Mouse (Mus musculus) monocyte, adult 2 months (primary cell): Measurements from ENCODE around the gene Dhrs1.

Experiments used
- DNase-seq, 2 experiments: peaks; one replicate each; pipeline ENCODE4 v3.0.0; 2022; ENCODE audit warnings: low spot score in 2 of 2, low read depth in 1 of 2

The Dhrs1 gene

GRCm38 (mm10) chr14:55745180-55745860, at the start of gene Dhrs1, which contains the start of gene Nop9:
TSS of gene Dhrs1 (minus strand) at chr14:55745690.
TSS of gene Nop9 (plus strand) at chr14:55745693.
- peak; percentile 56 to 81 for DNase-seq

DNA sequence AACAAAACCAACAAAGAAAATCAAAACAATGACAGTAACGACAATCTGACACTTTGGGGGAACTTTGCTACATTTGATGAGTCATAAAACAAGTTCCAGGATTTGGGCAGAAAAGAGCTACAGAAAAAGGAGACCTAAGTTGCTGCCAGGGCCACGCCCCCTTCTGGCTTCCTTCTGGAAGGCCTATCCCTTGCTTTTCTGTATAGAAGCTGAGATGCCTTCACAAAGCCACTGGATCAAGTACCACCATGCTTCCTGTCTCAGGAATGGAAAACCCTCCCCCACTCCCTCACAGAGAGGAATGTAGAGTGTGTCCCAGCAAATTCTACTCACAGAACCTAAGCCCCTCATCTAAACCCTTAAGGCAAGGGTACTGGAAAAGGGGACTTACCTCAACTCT, 48.5 kb upstream of the Dhrs1 start:
- DNase-seq: no peak

GRCm38 (mm10) chr14:55793461-55793860, 48.0 kb upstream of the Dhrs1 start:
- no peak for DNase-seq

DNA sequence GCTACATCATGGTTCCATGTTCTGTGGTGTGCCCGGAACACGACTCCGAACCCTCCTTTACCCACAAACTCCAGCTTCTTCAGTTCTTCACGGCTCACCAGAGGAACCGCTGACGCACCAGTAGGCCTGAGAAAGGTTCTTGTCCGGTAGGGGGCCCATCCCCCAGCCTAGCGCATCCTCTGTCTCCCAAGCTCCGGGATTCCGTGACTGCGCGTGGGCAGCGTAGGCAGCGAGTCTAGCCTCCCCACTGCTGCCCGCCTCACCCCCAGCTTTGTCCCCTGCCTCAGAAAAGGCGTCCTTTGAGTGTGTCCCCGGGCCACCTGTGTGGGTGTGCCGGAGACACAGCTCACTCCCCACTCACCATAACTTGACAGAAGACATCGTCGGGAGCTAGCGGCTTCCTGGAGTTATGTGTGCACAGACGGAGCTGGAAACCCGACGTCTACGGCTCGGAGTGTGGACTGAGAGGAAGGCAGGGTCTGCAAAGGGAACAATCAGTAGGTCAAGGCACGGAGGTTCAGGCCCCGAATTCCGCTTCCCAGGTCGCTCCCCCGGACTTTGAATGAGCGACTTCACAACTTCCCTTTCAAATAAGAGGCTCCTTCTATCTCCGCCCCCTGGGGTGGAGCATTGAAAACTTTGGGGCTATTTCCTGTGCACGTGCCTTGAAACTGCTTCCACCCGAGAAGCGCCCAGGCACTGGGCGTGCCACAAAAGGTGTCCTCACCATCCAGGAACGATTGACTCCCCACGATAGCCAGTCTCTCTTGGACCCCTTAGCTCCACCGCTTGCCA, 43.0 kb upstream of the Dhrs1 start, which contains the start of gene Ripk3:
TSS of gene Ripk3 (minus strand) at position 610 of the 795 bp plus-strand sequence.
- DNase-seq: peak in 1 of 2 experiments; percentile 58

DNA sequence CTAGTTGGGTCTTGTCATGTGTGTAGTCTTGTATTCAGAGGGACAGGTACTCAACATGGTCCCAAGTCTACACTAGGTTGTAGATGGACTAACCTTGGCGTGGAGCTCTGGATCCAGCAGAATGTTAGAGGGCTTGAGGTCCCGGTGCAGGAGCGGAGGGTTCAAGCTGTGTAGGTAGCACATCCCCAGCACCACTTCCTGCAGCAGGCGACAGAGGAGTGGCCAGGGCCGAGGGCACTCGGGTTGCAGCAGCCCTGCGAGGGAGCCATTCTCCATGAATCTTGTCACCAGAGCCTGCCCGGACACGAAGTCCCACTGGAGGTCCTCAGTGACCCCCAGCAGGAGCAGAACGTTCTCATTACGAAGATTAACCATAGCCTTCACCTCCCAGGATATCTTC, 42.2 kb upstream of the Dhrs1 start:
- DNase-seq: peak in 1 of 2 experiments; percentile 1

- DNase-seq: no peak
Measured at GRCm38 (mm10) chr14:55785195-55785594, 39.7 kb upstream of the Dhrs1 start.

DNA sequence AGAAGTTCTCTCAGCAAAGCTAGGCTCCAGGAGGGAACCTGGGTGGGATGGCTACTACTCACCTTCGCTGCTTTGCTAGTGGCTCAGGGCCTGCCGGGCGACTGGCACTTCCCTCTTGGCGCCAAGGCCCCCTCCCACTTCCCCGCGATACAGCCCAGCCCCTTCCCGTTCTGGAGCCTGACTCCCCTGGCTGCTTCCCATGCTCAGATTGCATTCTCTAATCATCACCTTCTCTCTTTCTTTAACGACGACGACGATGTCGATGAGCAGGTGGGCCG, 38.4 kb upstream of the Dhrs1 start, which contains the start of gene Adcy4:
TSS of gene Adcy4 (minus strand) at position 138 of the 278 bp plus-strand sequence.
- DNase-seq: no peak

DNA sequence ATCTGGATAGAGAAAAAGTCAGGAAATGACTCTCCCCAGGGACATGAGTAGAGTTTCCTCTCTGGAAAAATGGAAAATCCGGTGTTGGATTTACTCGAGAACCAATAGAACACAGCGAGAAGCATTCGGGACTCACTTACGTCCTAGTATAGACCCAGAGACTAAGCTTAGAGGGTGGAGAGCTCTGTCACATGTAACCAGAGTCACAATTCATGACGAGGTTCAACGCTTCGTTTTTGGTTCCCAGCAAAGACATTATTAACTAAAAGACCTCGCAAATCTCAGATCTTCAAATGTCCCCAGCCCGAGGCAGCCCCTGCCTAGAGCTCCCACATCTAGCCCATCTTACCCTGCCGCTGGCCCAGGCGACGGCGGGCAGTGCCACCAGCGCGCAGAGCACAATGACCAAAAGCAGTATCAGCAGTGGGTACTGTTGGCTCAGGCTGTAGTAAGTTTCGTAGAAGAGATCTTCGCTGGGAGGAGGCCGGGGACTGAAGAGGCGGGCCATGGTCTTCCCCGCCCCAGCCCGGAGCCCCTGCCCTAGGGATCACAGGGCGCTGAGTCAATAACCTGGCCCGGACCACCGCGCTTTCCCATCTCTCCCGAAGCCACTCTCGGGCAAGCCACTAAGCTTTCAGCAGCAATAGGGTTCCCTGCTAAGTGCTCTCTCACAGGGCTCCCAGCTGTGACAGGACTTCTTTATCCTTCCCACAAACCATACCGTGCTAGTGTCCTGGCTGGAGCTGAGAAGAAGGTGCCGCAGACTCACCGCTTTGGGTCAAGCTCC, 37.9 kb upstream of the Dhrs1 start:
- no peak for DNase-seq

- DNase-seq: no peak
Measured at GRCm38 (mm10) chr14:55782361-55782960, 37.0 kb upstream of the Dhrs1 start.

- peak in 1 of 2 experiments; percentile 40 for DNase-seq
Measured at GRCm38 (mm10) chr14:55781310-55781709, 35.8 kb upstream of the Dhrs1 start.

GRCm38 (mm10) chr14:55780736-55781135, 35.2 kb upstream of the Dhrs1 start:
- no peak for DNase-seq

- peak in 1 of 2 experiments; percentile 1 for DNase-seq
Measured at GRCm38 (mm10) chr14:55779656-55780055, 34.2 kb upstream of the Dhrs1 start.

- DNase-seq: no peak
Measured at GRCm38 (mm10) chr14:55778686-55779085, 33.2 kb upstream of the Dhrs1 start.

DNA sequence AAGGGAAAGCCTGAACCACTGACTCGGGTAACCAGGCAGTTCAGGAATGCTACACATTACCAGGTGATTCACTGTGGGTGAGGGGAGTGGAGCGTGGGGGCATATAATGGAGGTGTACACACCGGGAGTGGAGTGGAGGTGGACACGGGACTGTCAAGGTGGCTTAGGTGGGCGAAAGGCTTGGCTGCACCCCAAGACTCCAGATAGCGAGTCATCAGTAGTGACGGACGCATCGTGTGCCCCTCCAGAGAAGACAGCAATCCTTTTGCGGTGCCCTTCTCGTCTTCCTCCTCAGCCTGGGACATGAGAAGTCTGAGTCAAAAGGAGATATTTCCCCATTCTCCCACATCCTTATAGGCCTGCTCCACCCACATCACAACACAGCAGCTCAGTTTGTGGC, 32.3 kb upstream of the Dhrs1 start:
- DNase-seq: no peak

GRCm38 (mm10) chr14:55777176-55777575, 31.7 kb upstream of the Dhrs1 start:
- no peak for DNase-seq

GRCm38 (mm10) chr14:55776711-55777110, 31.2 kb upstream of the Dhrs1 start:
- no peak for DNase-seq

DNA sequence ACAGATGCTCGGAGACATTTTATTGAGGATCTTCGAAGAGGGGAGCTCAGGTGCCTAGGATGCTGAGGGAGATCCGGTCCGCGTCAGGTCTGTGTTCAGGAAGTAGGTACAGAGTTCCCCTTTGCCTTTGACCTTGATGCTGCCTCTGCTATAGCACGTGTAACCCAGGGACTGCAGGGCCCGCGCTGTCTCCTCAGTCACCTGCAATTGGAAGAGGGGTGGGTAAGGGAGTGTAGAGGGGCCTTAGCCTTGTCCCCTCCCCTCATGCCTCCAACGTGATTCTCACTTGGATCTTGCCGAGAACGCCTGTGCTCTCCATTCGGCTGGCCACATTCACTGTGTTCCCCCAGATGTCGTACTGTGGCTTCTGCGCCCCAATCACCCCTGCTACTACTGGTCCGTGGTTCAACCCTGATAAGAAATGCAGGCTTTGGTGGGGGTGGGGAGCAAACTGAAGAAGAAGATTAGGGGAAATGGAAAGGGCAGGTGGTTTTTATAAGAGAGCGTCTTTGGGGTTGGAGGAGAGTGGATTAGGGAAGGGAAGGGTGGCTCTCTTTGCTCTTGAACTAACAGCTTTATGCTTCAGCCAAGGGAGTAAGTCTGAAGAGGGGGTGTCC, 23.7 kb upstream of the Dhrs1 start:
- no peak for DNase-seq

- DNase-seq: no peak
Measured at GRCm38 (mm10) chr14:55768555-55768954, 23.1 kb upstream of the Dhrs1 start.

DNA sequence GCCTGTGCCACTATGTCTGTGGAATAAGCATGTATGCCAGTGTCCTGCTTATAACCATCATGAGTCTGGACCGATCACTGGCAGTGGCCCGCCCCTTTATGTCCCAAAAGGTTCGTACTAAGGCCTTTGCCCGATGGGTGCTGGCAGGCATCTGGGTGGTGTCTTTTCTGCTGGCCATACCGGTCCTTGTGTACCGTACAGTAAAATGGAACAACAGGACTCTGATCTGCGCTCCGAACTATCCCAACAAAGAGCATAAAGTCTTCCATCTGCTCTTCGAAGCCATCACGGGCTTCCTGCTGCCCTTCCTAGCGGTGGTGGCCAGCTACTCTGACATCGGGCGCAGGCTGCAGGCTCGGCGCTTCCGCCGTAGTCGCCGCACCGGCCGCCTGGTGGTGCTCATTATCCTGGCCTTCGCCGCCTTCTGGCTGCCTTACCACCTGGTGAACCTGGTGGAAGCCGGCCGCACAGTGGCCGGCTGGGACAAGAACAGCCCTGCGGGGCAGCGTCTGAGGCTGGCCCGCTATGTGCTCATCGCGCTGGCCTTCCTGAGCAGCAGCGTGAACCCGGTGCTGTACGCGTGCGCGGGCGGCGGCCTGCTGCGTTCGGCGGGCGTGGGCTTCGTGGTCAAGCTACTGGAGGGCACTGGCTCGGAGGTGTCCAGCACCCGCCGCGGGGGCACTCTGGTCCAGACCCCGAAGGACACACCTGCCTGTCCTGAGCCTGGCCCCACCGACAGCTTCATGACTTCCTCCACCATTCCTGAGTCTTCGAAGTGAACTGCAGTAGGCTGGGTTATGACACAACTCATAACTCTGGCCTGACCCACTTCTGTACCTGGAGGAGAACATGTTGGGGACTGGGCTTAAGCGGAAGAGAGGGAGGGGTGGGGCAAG, 22.3 kb upstream of the Dhrs1 start:
- no peak for DNase-seq

- no peak for DNase-seq
Measured at GRCm38 (mm10) chr14:55765696-55766095, 20.2 kb upstream of the Dhrs1 start, which contains the start of gene Ltb4r1. TSS of gene Ltb4r1 (plus strand) at chr14:55765962.
